Mouse (Mus musculus) kidney, postnatal 4 days (tissue): Measurements from ENCODE around the gene Cabp4.
A peak's percentile ranks its signal among the peaks of the same experiment; 100 is the strongest.

Source experiments
- DNase-seq, 2 experiments: peaks; one replicate each; pipeline ENCODE4 v3.0.0; 2021; ENCODE audit warnings: mixed read lengths in 2 of 2

Gene Cabp4

GRCm38 (mm10) chr19:4143759-4144268 lies at the start of gene Cabp4:
TSS of gene Cabp4 (minus strand) at chr19:4144033.
- DNase-seq, result no peak

DNA sequence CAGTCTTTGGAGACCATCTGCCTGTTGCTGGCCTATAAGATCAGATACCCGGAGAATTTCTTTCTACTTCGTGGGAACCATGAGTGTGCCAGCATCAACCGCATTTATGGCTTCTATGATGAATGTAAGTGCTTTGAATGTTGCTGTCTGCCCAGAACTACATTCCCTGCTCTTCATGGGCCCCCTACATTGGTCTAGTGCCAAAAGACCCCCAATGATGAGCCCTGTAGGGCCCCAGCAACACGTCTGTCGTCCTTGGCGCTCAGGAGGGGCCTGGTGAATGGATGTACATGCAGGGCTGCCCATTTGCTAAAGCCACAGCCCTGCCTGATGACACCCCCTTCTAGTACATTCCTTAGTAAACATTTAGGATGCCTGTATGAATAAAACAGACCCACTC lies 49.3 kb upstream of the Cabp4 start:
- peak in 1 of 2 experiments; percentile 8 for DNase-seq

DNA sequence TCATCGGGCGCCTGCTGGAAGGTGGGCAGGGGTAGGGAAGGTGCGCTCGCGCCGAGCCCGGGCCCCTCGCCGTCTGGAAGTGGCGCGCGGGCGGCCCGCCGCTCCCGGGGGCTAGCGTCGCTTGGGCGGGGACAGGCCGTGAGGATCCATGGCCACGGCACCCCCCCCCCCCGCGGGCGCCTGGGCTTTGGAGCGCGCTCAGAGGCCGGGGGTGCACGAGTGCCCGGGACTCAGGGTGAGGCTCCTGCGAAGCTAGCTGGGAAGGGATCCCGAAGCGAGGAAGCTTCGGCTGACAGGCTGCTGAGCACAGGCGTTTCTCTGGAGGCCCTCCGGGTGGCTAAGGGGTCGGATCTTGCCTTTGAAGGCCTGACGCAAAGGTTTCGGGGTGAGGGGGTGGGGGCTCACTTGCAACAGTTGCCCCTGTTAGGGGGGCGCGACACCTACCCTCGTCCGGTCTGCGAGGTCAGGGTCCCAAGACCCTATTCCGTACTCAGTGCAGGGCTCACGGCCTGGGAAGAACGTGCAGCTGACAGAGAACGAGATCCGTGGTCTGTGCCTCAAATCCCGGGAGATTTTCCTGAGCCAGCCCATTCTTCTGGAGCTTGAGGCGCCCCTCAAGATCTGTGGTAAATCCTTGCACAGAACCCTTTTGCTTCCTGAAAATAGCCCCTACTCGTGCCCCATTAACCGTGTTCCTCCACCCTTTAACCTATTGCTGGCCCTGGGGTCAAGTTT lies 48.6 kb upstream of the Cabp4 start:
- no peak for DNase-seq

DNA sequence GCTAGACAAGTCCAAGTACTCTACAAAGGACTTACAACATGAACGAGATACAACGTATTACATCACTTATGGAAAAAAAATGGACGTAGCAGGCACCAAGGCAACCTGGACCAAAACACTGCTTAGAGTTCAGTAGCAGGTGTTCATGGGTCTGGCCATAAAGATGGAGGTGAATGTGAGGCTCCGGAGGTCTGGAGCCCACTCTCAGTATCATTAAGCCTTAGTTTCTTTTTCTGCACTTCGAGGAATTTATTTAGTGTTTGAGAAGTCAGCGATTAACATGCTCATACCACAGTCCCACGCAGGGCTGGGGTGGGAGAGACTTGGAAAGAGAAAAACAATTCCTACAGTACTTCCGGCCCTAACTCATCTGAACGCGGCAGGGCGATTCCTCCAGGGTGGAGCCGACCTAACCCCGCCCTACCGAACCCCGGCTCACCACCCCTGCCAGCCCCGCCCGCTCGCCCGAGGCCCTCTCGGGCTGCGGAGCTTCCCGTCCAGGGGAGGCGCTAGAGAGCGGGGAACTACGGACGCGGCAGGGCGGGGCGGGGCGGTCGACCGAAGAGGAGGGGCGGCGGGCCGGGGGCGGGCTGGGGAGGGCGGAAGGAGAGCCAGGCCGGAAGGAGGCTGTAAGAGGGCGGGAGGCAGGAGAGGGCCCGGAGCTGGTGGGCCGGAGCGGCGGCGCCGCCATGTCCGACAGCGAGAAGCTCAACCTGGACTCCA lies 47.9 kb upstream of the Cabp4 start, which contains the start of gene Ppp1ca:
Ppp1ca (plus strand) TSS at position 538 of the 723 bp plus-strand sequence.
- DNase-seq, result peak; percentile 99

DNA sequence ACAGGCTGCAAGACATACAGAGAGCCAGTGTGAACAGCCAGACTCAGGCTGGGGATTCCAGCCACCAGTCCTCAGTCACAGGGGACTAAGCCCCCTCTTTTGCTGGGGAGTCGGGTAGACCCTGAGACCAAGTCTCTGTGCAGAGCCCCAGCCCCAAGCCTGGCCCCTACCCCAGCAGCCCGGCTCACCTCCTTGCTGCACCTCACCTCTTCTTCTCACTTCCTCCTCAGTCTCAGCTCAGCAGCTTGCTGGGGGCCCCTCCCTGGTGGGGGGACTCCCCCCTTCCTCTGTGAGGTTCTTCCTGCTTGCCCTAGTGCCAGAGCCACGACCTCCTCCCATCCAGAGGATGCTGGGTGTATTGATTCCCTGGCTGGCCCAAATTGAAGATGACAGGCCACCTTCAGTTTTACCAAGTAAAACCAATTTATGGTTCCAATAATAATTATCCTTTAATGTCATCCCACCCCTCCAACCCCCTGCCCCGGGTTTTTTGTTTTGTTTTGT lies 47.0 kb upstream of the Cabp4 start, which contains the start of gene Tbc1d10c:
Tbc1d10c (minus strand) TSS at position 454 of the 504 bp plus-strand sequence.
- peak in 1 of 2 experiments; percentile 60 for DNase-seq

- no peak for DNase-seq
Measured at GRCm38 (mm10) chr19:4189051-4189620, 45.3 kb upstream of the Cabp4 start.

DNA sequence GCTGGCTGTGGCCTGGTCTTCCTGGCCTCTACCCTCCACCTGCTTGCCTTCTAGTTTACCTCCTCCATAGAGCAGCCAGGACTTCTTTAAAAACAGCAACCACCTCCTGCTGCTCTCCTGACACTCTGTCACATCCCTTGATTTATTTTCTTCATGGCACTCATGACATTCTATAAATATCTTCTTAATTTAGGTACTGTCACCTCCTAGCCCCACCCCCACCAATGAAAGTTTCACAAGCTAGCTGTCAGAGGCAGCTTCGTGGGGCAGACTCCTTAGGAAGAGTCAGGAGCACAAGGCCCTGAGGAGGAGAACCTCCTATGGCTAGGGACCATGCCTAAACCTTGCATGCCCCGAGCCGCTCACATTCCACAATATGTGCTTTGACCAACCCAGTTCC lies 43.5 kb upstream of the Cabp4 start:
- DNase-seq, result no peak

DNA sequence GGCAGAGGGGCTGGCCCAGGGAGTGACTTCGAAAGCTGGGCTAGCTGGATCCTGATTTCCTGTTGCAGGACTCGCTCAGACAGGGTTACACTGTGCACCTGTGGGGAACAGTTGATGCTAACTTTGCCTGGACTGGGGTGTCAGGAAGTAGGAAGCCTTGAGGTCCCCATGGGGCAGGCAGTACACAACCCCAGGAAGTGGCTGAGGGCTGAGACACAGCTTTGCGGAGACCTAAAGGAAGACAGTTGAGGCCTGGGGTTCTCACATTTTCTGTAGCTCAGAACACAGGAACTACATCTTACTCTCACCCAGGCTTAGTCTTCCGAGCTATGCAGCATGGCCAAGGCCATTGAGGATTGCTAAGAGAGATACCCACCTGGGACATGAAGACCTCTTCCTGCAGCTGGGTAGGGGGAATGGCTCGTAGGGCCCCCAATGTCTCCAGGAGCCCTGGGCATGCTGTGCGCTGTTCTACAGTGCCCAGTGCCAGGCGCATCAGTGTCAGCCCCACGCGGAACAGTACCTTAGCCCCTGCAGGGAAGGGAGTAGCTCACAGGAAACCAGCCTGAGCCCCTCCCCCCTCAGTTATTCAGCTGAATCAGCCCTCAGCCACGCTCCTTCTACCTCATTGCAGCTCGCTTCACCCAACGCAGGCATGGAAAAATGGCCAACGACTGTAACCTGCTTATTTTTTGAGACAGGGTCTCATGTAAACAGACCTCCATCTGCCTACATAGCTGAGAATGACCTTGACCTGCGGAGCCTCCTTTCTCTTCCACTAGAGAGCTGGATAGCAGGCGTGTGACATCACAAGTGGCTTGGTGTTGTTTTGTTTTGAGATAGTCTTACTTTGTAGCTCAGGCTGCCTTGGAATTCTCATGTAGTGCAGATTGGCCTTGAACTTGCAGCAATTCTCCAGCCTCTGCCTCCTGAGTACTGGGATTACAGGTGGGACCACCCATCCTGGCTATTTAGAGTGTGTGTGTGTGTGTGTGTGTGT lies 41.4 kb upstream of the Cabp4 start:
- peak; percentile 61 to 70 for DNase-seq

DNA sequence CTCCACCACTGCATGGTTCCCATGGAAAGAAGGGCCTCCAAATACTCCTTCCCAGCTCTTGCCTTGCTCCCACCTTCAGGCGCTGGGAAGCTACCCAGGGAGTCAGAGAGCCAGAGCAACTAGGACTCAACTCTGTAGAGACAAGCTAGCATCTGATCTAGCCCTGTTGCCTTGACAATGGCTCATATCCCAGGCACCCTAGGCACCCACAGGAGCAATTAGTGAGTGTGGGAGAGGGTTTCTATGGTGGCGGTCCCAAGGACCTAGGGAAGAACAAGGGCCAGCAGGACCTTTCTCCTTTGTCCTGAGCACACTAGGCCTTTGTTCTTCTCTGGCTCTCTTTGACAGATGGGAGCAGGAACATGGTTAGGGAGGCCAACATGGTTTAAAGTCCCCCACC lies 39.9 kb upstream of the Cabp4 start:
- DNase-seq, result no peak

GRCm38 (mm10) chr19:4181892-4182291 lies 38.1 kb upstream of the Cabp4 start:
- DNase-seq, result peak; percentile 63 to 73

DNA sequence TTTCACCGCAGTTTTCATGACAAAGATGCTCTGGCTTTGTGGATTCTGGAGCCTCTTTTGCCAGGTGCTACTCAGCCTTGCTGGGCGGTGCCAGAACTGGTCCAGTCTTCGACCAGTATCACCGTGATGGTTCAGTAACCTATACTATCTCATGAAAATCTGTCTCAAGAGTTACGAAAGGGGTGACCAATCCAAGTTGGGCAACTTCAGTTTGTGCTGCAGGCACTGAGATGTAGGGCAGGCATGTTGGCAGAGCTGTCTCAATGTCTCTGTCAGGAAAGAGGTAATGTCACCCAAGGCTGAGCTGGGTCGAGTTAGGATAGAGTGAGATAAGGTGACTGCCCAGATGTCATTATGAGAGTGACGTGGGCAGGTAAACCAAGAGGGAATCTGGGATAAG lies 36.6 kb upstream of the Cabp4 start:
- DNase-seq, result no peak

DNA sequence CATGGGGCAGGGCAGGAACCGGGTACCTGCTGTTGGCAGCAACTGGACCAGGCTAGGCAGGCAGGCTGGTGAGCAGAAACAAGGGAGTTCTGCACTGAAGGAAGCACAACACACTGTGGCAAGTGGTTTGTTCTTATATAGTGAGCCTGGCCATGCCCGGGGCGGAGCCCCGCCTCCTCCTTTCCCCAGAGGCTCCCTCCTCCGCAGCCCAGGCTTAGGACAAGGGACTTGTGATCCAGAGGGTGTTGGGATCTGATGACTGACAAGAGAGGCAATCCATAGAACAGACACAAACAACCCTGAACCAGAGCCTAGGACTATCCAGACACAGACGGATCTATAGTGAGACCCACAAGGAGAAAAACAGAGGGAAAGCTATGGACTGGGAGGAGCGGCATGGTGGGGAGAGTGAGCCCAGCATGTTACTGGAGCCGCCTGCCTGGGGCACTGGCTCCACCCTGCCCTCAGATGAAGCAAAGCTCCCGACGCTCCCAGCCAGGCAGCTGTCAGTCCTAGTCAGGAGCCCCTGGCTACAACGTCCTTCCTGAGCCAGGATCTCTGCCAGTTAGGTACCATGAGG lies 31.6 kb upstream of the Cabp4 start, which contains the start of gene Carns1:
Carns1 (minus strand) TSS at position 112 of the 580 bp plus-strand sequence.
- DNase-seq, result peak; percentile 69 to 78

- no peak for DNase-seq
Measured at GRCm38 (mm10) chr19:4172925-4173324, 29.1 kb upstream of the Cabp4 start.

DNA sequence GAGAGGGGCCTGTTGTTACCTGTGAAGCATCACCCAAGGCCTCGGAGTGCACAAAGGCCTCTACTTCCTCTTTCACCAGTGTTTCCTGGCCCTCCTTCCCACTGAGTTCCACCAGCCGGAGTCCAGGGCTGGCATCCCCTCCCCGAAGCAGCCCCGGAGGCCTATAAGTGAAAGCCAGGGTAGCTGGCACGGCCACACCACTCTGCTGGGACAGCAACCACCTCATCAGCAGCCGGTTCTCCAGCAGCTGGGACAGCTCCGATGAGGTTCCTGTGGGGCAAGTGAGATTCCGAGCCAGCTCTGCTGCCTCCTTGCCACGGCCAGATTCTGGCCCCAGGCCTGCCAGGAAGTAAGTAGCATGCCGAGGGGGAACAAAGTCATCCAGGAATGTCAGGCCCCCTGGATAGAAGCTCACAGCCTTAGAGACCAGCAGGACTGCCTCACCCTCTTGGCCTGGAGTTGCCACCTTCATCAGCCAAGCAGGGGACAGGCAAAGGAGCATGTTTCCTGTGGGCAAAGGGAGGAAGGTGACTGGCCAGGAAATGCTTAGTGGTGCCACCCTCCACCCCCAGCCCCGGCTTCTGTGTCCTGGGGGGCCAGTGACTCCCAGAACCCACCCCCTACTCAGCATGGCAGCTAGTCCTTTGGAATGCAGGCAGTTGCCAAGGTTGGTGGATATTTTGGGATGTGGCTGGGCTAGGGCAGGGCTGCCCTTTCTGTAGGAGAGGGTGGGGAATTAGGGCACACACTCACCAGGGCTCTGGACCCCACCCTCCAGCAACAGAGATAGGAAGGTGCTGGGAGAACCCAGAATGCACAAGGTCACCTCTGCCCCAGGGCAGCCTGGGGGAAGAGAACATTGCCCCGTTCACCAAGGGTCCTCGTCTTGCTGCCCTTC lies 27.8 kb upstream of the Cabp4 start:
- no peak for DNase-seq

- DNase-seq, result no peak
Measured at GRCm38 (mm10) chr19:4170723-4171392, 27.0 kb upstream of the Cabp4 start.

GRCm38 (mm10) chr19:4169810-4170209 lies 26.0 kb upstream of the Cabp4 start:
- DNase-seq, result no peak

DNA sequence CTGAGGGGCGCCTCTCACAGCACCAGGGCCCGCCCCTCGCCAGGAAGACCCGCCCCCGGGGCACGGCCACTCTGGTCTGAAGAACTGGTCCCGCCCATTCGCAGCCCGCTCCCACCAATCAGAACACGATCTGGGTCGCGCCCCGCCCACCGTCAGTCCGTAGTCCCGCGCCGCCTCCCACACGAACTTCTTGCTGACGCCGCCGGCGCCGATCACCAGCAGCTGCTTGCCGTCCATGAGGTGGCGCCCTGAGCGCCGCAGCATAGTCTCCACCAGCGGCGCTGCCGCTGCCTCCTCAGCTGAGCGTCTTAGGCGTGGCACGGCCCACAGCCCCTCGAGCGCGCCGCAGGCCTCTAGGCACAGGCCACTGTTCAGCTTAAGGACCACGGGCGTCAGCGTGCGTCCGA lies 25.5 kb upstream of the Cabp4 start:
- peak; percentile 100 for DNase-seq

- no peak for DNase-seq
Measured at GRCm38 (mm10) chr19:4166678-4167476, 23.0 kb upstream of the Cabp4 start.

DNA sequence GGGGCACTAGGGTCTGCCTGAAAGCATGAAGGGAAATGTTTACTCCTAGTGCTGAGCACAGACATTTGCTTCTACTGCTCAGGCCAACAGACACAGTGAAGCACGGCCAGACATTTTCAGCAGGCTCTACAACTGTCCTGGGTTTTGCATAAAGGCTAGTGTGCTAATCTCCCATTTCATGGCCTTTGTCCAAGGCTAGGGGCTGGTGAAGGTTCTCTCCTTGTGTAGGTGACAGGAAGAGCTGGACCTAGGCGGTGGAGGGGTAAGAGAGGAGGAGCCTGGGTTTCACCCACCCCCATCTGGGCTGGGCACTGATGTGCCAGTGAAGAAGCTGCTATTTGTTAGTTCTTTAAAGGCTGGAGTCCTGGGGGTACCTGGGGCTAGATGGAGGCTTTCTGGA lies 20.9 kb upstream of the Cabp4 start:
- no peak for DNase-seq
